Mouse (Mus musculus) adrenal gland (tissue): ENCODE measurements at regions not wholly inside any gene's neighbourhood (a gene's known extent, or its start where the extent isn't known, plus 50 kb on each side); places are given as distances from the start of the nearest gene placed in this dataset.

Source experiments
- intact Hi-C: fragments of 180-260 bp; cut with DNase I; formaldehyde crosslinking; loops from one replicate; pipeline ENCODE4 v1.15.1; 2025

DNA sequence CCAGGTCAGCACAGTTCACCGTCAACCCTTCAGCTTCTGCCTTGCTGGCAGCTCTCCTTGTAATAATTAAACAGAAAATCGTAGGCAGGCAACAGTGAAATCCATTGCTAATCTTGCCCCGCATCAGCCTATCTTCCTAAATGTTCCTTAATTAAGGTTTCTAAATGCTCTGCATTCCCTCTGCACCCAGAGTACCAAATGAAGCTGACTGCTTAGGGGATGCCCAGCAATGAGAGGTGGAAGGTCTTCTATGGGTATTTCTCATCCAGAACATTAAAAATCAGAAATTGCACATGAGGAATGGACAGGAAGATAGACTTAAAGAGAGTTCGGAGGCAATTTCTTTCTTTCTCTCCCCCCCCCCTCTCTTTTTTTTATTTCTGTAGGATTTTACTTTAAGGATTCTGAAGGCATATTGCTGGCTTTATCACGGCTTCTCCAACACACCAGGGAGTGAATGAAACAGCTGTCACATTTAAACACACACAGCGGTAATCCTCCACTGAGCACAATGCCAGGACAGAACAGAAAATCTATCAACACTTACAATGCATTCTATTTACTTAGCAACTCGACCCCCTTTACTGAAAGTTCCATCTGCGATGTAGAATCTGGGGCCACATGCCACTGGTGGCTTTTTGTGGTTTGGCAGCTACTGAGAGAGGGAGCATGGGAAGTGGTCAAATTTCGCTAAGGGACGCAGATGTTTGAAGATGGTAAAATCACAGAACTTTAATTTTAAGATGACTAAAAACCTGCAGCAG lies 584.2 kb upstream of the Kirrel3 start:
- intact Hi-C loops, result no loop called here

DNA sequence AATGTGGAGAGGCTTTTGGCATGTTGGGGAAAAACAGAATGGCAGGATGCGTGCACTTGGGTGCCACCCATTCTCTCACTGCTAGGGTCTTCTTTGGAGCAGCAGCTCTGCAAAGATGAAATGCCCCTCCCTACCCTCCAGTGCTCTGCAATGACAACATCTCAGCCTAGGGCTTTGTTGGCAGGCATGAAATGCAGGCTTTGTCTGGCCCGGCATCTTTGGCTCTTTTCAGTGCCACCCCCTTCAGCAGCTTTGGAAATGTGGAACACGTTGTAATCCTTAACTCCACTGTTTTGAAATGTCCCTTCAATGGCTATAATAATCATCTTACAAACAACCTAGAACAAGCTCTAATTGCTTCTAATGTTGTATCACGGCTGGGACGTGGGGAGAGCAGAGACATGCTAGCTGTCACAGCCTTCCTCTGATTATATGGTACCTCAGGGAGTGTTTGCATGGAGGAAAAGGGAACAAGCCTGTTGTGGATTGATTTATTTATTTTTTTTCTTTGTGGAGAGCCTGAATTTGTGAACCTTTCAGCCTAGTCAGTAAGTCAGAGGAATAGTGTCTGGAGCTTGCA lies 581.6 kb upstream of the Kirrel3 start:
- intact Hi-C loops, result no loop called here

DNA sequence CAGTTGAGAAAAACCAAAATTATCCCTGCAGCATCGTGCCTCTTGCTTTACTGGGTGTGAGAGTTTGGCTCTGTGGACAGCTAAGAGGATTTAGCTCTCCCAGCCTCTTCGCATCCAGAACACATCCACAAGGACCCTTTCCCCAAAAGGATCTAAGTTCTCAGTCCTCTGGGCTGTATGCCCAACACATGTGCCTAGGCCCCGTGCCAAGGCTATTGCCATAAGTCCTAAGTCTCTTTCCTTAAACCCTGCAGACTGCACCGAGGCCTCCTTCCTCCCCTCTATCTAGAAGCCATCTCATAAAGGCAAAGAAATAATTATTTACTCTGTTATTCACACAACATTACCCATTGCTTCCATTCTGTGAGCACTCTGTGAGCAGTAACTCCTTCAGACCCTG lies 570.8 kb upstream of the Kirrel3 start:
- intact Hi-C loops, result no loop called here

DNA sequence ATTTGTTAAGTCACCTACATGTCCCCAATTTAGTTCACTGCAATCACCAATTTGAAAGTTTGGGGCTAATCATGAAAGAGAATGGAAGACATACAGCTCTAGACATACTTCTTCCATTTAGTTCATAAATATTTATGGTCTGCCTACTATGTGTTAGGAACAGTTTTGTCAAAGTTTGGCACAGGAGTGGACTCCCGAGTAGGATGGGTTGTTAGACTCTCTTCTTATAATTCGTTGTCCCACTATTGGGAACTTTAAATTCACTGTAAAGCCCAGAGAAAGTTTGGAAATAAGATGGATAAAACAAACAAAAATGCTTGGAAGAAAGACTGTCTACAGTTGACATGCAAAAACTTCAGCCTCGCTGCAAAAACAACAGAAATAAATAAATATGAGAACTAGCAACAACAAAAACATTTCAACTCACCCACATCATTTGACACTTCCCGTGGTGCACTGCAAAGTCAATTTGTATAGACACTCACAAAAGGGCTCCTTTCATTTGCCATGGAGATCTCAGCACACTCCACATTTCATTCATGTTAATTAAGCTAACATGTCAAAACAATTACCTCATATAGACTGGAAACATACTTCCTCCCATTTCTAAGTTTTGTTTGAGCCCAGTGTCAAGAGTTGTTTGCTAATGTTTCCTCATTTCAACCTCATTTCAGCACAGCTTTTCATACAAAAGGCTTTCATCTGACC lies 570.2 kb upstream of the Kirrel3 start:
- intact Hi-C loops, result no loop called here

DNA sequence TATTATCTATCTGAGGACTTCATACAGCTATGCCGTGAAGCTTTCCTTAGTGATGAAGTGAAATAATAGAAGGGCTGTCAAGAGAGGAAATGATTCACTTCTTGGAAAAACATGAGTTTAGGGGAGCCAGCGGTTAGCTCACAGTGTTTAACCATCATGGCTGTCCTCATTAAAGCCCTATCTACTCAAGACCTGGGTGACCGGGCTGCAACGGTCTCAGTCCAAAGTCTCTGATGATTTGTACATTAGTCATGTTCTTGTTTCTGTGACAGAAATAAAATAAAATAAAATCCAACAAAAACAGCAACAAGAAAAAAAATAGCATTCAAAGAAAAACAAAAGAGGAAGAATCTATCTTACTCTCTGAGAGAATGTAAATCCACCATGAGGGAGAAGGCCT lies 555.4 kb upstream of the Kirrel3 start:
- intact Hi-C loops, result no loop called here

DNA sequence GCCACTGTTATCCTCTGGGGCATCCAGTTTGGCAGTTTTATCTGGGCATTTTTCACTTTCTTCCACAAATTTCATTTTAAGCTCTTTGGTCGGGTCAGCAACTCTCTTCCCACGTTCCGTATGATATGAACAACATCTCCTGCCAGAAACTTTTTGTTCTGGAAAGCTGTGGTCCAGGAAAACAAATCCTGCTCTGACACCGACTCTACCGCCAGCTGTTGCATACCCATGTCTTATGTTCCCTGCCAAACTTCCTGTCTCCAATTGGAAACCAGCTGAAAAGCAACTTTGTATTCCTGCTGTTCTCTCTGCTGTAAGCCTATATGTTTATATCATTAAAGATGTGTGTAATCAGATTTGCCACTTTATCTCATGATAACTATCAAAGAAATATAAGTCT lies 551.6 kb upstream of the Kirrel3 start:
- intact Hi-C loops, result no loop called here

DNA sequence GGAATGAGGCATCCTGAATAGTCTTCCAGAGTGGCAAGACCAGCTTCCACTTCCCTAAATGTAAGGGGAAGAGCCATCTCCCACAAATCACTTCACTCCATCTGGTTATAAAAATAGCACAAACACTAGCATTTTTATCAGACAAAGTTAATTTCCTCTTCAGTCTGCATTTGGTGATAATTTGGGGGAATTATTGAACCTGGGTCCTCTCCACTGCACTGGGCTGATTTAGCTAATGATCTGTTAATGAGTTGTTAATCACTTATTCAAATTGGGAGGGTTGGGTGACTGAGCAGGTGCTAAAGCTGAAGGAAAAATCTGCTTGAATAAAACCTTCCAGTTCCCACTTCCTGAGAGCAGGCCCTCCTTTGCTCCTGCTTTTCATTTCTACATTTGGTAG lies 531.4 kb upstream of the Kirrel3 start:
- intact Hi-C loops, result no loop called here
